Mouse (Mus musculus) MEL (cell line): Measurements from ENCODE around the gene Chrm4. TPM values are rescaled to one million over a fixed set of nuclear protein-coding genes. Genes with fewer than 3 reads are reported as not detected.

Experiments used
- DNase-seq: peaks from one replicate; pipeline ENCODE4 v3.0.0; 2011; ENCODE audit warnings: low read depth, low spot score
- H3K27ac ChIP-seq: 2 replicates; pipeline ENCODE4 v1.5.1; 2012; ENCODE audit warnings: low read depth, mild to moderate bottlenecking, control low read depth, low read length, moderate library complexity; ENCODE audit not compliant: control insufficient read depth
- H3K27me3 ChIP-seq, 2 experiments: fragments of 150-350 bp in 1 of 2; sonication (generic) in 1 of 2; 2 replicates each; pipeline ENCODE4 v1.6.1; 2012; ENCODE audit warnings: low read length in 2 of 2, mild to moderate bottlenecking in 2 of 2, improper control_type of control experiment in 1 of 2, moderate library complexity in 1 of 2; ENCODE audit not compliant: insufficient read depth in 2 of 2, control insufficient read depth in 1 of 2
- H3K36me3 ChIP-seq, 2 experiments: 2 replicates each; pipeline ENCODE4 v1.6.1; 2012 to 2014; ENCODE audit warnings: low read length in 2 of 2, improper control_type of control experiment in 1 of 2, inconsistent platforms in 1 of 2, mild to moderate bottlenecking in 1 of 2; ENCODE audit not compliant: insufficient read depth in 2 of 2, control insufficient read depth in 1 of 2
- H3K4me1 ChIP-seq, 2 experiments: fragments of 150-350 bp in 1 of 2; sonication (generic) in 1 of 2; 2 replicates each; pipeline ENCODE4 v1.6.1; 2012; ENCODE audit warnings: low read length in 2 of 2, improper control_type of control experiment in 1 of 2, mild to moderate bottlenecking in 1 of 2; ENCODE audit not compliant: insufficient read depth in 2 of 2, control insufficient read depth in 1 of 2
- H3K4me3 ChIP-seq, 2 experiments: fragments of 150-350 bp in 1 of 2; sonication (generic) in 1 of 2; 2 replicates each; pipeline ENCODE4 v1.5.1; 2012; ENCODE audit warnings: low read depth in 2 of 2, low read length in 2 of 2, mild to moderate bottlenecking in 2 of 2, moderate library complexity in 2 of 2, control low read depth in 1 of 2, improper control_type of control experiment in 1 of 2; ENCODE audit not compliant: control insufficient read depth in 1 of 2, insufficient read depth in 1 of 2
- H3K79me2 ChIP-seq: 2 replicates; pipeline ENCODE4 v1.6.1; 2012; ENCODE audit warnings: mild to moderate bottlenecking, low read length, moderate library complexity; ENCODE audit not compliant: control insufficient read depth, poor library complexity, insufficient read depth
- H3K9ac ChIP-seq: 2 replicates; pipeline ENCODE4 v1.6.1; 2012; ENCODE audit warnings: low read depth, mild to moderate bottlenecking, control low read depth, low read length, moderate library complexity; ENCODE audit not compliant: control insufficient read depth, poor library complexity, severe bottlenecking
- H3K9me3 ChIP-seq: fragments of 150-350 bp; sonication (generic); replicated peaks from 2 replicates; pipeline ENCODE4 v1.6.1; 2012; ENCODE audit warnings: mild to moderate bottlenecking, low read length, improper control_type of control experiment, moderate library complexity; ENCODE audit not compliant: insufficient read depth
- CTCF ChIP-seq, 3 experiments: IDR thresholded peaks in 2 of 3; conservative IDR thresholded peaks in 1 of 3; 2 replicates each; pipeline ENCODE4 v1.5.1; 2011 to 2012; ENCODE audit warnings: low read length in 3 of 3, low read depth in 2 of 3, mild to moderate bottlenecking in 2 of 3, improper control_type of control experiment in 1 of 3, inconsistent platforms in 1 of 3, mixed read lengths in 1 of 3, moderate library complexity in 1 of 3; ENCODE audit not compliant: control insufficient read depth in 1 of 3, insufficient read depth in 1 of 3, poor library complexity in 1 of 3, severe bottlenecking in 1 of 3
- E2F4 ChIP-seq: IDR thresholded peaks from 2 replicates; pipeline ENCODE4 v1.6.1; 2011; ENCODE audit warnings: low read depth, low read length, improper control_type of control experiment, borderline replicate concordance
- ELF1 ChIP-seq: IDR thresholded peaks from 2 replicates; pipeline ENCODE4 v1.6.1; 2014; ENCODE audit warnings: low read depth, mild to moderate bottlenecking, inconsistent platforms, low read length, improper control_type of control experiment, moderate library complexity
- EP300 ChIP-seq, 2 experiments: IDR thresholded peaks; 2 replicates each; pipeline ENCODE4 v1.6.1; 2011; ENCODE audit warnings: improper control_type of control experiment in 2 of 2, low read length in 2 of 2, low read depth in 1 of 2, mild to moderate bottlenecking in 1 of 2
- ETS1 ChIP-seq: IDR thresholded peaks from 2 replicates; pipeline ENCODE4 v1.6.1; 2012; ENCODE audit warnings: low read depth, mild to moderate bottlenecking, inconsistent platforms, low read length, improper control_type of control experiment, moderate library complexity
- GABPA ChIP-seq: IDR thresholded peaks from 2 replicates; pipeline ENCODE4 v1.6.1; 2012; ENCODE audit warnings: low read depth, mild to moderate bottlenecking, inconsistent platforms, low read length, improper control_type of control experiment, moderate library complexity
- HCFC1 ChIP-seq: IDR thresholded peaks from 2 replicates; pipeline ENCODE4 v1.6.1; 2012; ENCODE audit warnings: low read depth, mild to moderate bottlenecking, inconsistent platforms, low read length, improper control_type of control experiment, moderate library complexity
- MAZ ChIP-seq: IDR thresholded peaks from 2 replicates; pipeline ENCODE4 v1.6.1; 2012; ENCODE audit warnings: low read depth, mild to moderate bottlenecking, inconsistent platforms, low read length, improper control_type of control experiment
- MXI1 ChIP-seq: IDR thresholded peaks from 2 replicates; pipeline ENCODE4 v1.6.1; 2011; ENCODE audit warnings: mild to moderate bottlenecking, low read depth, low read length, improper control_type of control experiment
- POLR2A ChIP-seq, 2 experiments: IDR thresholded peaks; 2 replicates each; pipeline ENCODE4 v1.6.1; 2011 to 2012; ENCODE audit warnings: low read length in 2 of 2, mild to moderate bottlenecking in 2 of 2, control low read depth in 1 of 2, improper control_type of control experiment in 1 of 2, low read depth in 1 of 2, moderate library complexity in 1 of 2; ENCODE audit not compliant: control insufficient read depth in 1 of 2, insufficient read depth in 1 of 2, poor library complexity in 1 of 2
- POLR2AphosphoS2 ChIP-seq: IDR thresholded peaks from 2 replicates; pipeline ENCODE4 v1.6.1; 2011; ENCODE audit warnings: low read length, improper control_type of control experiment
- RAD21 ChIP-seq: IDR thresholded peaks from 2 replicates; pipeline ENCODE4 v1.6.1; 2011; ENCODE audit warnings: mild to moderate bottlenecking, low read depth, low read length, improper control_type of control experiment
- SIN3A ChIP-seq: IDR thresholded peaks from 2 replicates; pipeline ENCODE4 v1.6.1; 2012; ENCODE audit warnings: low read length, improper control_type of control experiment, inconsistent platforms
- SMC3 ChIP-seq: IDR thresholded peaks from 2 replicates; pipeline ENCODE4 v1.6.1; 2011; ENCODE audit warnings: low read depth, low read length, improper control_type of control experiment
- TBP ChIP-seq: IDR thresholded peaks from 2 replicates; pipeline ENCODE4 v1.8.0; 2011; ENCODE audit warnings: low read depth, low read length, improper control_type of control experiment
- TCF12 ChIP-seq: IDR thresholded peaks from 2 replicates; pipeline ENCODE4 v1.6.1; 2014; ENCODE audit warnings: low read depth, mild to moderate bottlenecking, inconsistent platforms, low read length, improper control_type of control experiment, moderate library complexity
- ZC3H11A ChIP-seq: IDR thresholded peaks from 2 replicates; pipeline ENCODE4 v1.6.1; 2012; ENCODE audit warnings: low read depth, mild to moderate bottlenecking, inconsistent platforms, low read length, improper control_type of control experiment
- ZKSCAN1 ChIP-seq: IDR thresholded peaks from 2 replicates; pipeline ENCODE4 v1.6.1; 2012; ENCODE audit warnings: low read depth, mild to moderate bottlenecking, inconsistent platforms, low read length, improper control_type of control experiment, moderate library complexity
- ZMIZ1 ChIP-seq: IDR thresholded peaks from 2 replicates; pipeline ENCODE4 v1.6.1; 2012; ENCODE audit warnings: low read depth, mild to moderate bottlenecking, inconsistent platforms, low read length, improper control_type of control experiment, moderate library complexity
- polyA plus RNA-seq, 2 experiments: library from polyadenylated mRNA; stranded (reverse) in 1 of 2; unstranded in 1 of 2; fragments of >175 nt in 1 of 2; fragments of >200 nt in 1 of 2; gene quantifications; 2 replicates each; pipeline versions ENCODE4 v1.2.1 to v1.2.4; 2012; ENCODE audit warnings: low replicate concordance in 2 of 2, low read depth in 1 of 2; ENCODE audit not compliant: insufficient read length in 2 of 2, insufficient read depth in 1 of 2, missing spikeins in 1 of 2
- total RNA-seq: library from RNA; depleted of rRNA; stranded (reverse); fragments of 300-350 nt; gene quantifications from 2 replicates; pipeline ENCODE4 v1.2.3, GENCODE M21; 2012

Gene Chrm4
- total and polyA plus RNA-seq, 3 experiments: 21.5 to 29.0 TPM; not detected in 1

DNA sequence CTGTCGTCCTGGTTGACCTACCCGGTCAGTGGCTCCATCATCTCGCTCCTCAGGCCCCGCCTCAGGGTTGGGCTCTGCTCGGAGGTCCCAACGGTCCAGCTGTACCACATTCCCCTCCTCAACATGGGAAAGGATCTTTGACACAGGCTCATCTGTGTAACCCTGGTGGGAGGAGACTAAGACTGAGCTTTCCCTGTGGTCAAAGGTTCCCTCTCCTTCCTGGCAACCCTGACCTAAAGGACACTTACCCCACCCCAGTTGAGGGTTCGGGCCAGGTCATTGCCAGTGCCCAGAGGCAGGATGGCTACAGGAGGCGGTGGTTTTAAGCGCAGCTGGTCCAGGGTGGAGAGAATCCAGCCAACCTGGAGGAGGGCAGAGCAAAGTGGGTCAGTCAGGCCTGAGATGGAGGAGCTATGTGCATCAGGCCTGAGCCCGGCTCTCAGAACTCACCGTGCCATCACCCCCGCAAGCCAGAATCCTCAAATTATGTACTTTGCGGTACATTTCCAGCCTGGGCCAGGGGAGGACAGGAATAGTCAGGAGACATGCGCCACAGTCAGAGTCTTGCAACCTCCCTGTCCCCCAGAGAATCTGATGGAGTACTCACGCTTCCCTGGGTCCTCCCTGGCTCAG lies 12.4 kb downstream of the Chrm4 start:
- no peaks in the 10 kb centered on the region for H3K4me1 ChIP-seq
- no peaks in the 10 kb centered on the region for H3K79me2 ChIP-seq
- no peak overlapping the region for H3K9ac ChIP-seq
- no peak for DNase-seq
- no peaks in the 10 kb centered on the region for H3K9me3 ChIP-seq
- TF ChIP-seq POLR2AphosphoS2 (no peak), MXI1 (no peak), GABPA (no peak), TBP (no peak)
- H3K4me3 ChIP-seq: no peak overlapping the region
- no peak overlapping the region for H3K27ac ChIP-seq
- H3K36me3 ChIP-seq: peaks cover 0 to 4% of the 10 kb centered on the region in 2 experiments; a peak in 2 of 4 replicates
- no peaks in the 10 kb centered on the region for H3K27me3 ChIP-seq

DNA sequence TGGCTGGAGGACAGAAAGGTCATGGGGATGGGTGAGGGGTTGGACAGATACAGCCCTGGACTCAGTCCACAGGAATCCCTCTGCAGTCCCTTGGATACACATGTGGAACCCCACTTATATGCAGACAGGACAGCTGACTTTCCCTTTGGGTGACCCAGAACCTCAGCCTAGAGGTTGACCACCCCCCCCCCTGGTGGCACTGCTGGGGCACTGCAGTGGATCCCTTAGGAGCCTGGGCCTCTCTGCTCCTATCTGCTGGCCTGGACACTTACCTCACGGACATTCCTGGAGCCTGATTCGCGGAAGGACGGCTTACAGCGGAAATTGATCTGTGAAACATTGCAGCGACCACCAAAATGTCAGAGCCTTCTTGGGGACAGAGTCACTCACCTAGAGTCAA lies 15.3 kb downstream of the Chrm4 start:
- Histone ChIP-seq H3K9me3 (no peaks in the 10 kb centered on the region), H3K79me2 (peaks cover 10% of the 10 kb centered on the region), H3K4me3 (no peak overlapping the region), H3K9ac (no peak overlapping the region), H3K27ac (no peak overlapping the region), H3K36me3 (peaks cover under 1 to 5% of the 10 kb centered on the region in 2 experiments; a peak in 2 of 4 replicates), H3K4me1 (peaks cover 0 to 2% of the 10 kb centered on the region in 2 experiments; a peak in 3 of 4 replicates), H3K27me3 (no peaks in the 10 kb centered on the region)
- TF ChIP-seq POLR2A (IDR thresholded peaks at IDR 0.05; ENCODE audit: control insufficient read depth in 1 of 2, insufficient read depth in 1 of 2, low read depth in 1 of 2, low read length in 2 of 2, poor library complexity in 1 of 2) (peak in 1 of 2 experiments; percentile 39; a peak in 1 of 4 replicates), E2F4 (no peak), HCFC1 (no peak), CTCF (IDR thresholded peaks at IDR 0.05 in 2 of 3, conservative IDR thresholded peaks at IDR 0.05 in 1 of 3; ENCODE audit: control insufficient read depth in 1 of 3, insufficient read depth in 1 of 3, low read depth in 2 of 3, low read length in 3 of 3, poor library complexity in 1 of 3, severe bottlenecking in 1 of 3) (peak; percentile 53 to 69 (median 54)), RAD21 (peak; percentile 11; the same call in 1 of the 2 replicates), SMC3 (peak; percentile 31; the same call in 1 of the 2 replicates), ZKSCAN1 (no peak), ELF1 (no peak)
- DNase-seq: peak; percentile 44

DNA sequence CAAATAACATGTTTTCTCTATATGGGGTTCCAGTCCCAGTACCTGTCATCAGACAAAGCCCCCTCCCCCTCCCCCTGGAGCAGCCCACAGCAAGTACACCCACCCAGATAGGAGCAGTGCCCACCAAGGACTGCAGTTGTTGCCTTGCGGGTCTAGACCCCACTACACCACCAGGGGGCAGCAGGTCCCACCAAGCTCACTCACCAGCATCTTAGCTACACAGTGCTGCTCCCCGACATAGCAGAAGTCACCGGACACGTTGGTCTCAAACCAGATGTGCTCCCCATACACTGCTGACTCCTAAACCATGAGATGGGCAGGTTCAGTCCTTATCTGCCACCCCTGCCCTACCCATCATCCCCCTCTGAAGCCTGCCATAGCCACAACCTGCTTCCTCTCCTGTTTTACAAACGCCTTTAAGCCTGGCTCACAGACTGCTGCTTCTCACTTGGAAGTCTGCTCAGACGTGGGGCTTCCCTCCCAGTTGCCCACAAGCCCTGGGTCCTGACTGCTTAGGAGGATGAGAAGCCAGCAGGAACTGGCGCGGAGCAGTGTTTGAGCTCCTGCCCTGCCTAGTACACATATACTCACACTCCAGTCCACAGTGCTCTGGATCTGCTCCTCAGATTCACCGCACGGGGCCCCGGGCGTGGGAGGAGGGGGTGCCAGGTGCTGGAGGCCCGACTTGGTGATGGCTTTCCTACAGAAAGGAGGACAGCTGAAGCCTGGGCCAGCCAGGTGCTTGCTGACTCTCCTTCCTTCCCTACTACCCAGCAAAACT lies 17.3 kb downstream of the Chrm4 start:
- Histone ChIP-seq H3K27me3 (no peaks in the 10 kb centered on the region), H3K4me3 (no peak overlapping the region), H3K36me3 (peaks cover 5 to 18% of the 10 kb centered on the region in 2 experiments), H3K79me2 (peaks cover 30% of the 10 kb centered on the region), H3K9me3 (no peaks in the 10 kb centered on the region), H3K9ac (no peak overlapping the region)
- TF ChIP-seq ZMIZ1 (no peak), TCF12 (no peak), GABPA (no peak), HCFC1 (no peak), ZKSCAN1 (no peak), SIN3A (peak; percentile 37; the same call in 1 of the 2 replicates), CTCF (IDR thresholded peaks at IDR 0.05 in 2 of 3, conservative IDR thresholded peaks at IDR 0.05 in 1 of 3; ENCODE audit: control insufficient read depth in 1 of 3, insufficient read depth in 1 of 3, low read depth in 2 of 3, low read length in 3 of 3, poor library complexity in 1 of 3, severe bottlenecking in 1 of 3) (peak; percentile 87 to 92 (median 89)), RAD21 (peak; percentile 72), ZC3H11A (peak; percentile 66), ELF1 (no peak), MAZ (no peak), SMC3 (peak; percentile 88), ETS1 (no peak), EP300 (IDR thresholded peaks at IDR 0.05; ENCODE audit: low read depth in 1 of 2, low read length in 2 of 2) (no peak)
- TF ChIP-seq, all 39 proteins: peak for 5
- H3K4me1 ChIP-seq: peaks cover 6 to 22% of the 10 kb centered on the region in 2 experiments; a peak in 3 of 4 replicates
- no peak overlapping the region for H3K27ac ChIP-seq
- DNase-seq: peak; percentile 85
